Mouse (Mus musculus) cerebellum, postnatal 4 days (tissue): ENCODE measurements at regions not wholly inside any gene's neighbourhood (a gene's known extent, or its start where the extent isn't known, plus 50 kb on each side); places are given as distances from the start of the nearest gene placed in this dataset.
A peak's percentile ranks its signal among the peaks of the same experiment; 100 is the strongest.

Source experiments
- DNase-seq, 2 experiments: peaks; one replicate each; pipeline ENCODE4 v3.0.0; 2022; ENCODE audit warnings: low spot score in 2 of 2, mixed read lengths in 1 of 2

GRCm38 (mm10) chr1:137452749-137453148, 492.5 kb upstream of the Nr5a2 start:
- no peak for DNase-seq

- DNase-seq = no peak
These were observed 486.2 kb upstream of the Nr5a2 start for GRCm38 (mm10) chr1:137446497-137446896.

GRCm38 (mm10) chr1:137428110-137428509, 467.9 kb upstream of the Nr5a2 start:
- DNase-seq = no peak

- no peak for DNase-seq
These were observed 458.1 kb upstream of the Nr5a2 start for GRCm38 (mm10) chr1:137418388-137418787.

- no peak for DNase-seq
These were observed 436.5 kb upstream of the Nr5a2 start for GRCm38 (mm10) chr1:137396736-137397135.

GRCm38 (mm10) chr1:137387509-137387908, 427.3 kb upstream of the Nr5a2 start:
- DNase-seq = no peak

- DNase-seq = no peak
These were observed 418.1 kb upstream of the Nr5a2 start for GRCm38 (mm10) chr1:137378072-137378985.

- DNase-seq = no peak
These were observed 416.4 kb upstream of the Nr5a2 start for GRCm38 (mm10) chr1:137376685-137377084.

- no peak for DNase-seq
These were observed 414.4 kb upstream of the Nr5a2 start for GRCm38 (mm10) chr1:137374641-137375040.

GRCm38 (mm10) chr1:137373509-137374420, 413.5 kb upstream of the Nr5a2 start:
- DNase-seq = no peak

GRCm38 (mm10) chr1:137372236-137372635, 412.0 kb upstream of the Nr5a2 start:
- DNase-seq = no peak

- DNase-seq = no peak
These were observed 404.1 kb upstream of the Nr5a2 start for GRCm38 (mm10) chr1:137364396-137364795.

- no peak for DNase-seq
These were observed 403.7 kb upstream of the Nr5a2 start for GRCm38 (mm10) chr1:137363969-137364368.

GRCm38 (mm10) chr1:137363561-137363960, 403.3 kb upstream of the Nr5a2 start:
- no peak for DNase-seq

- DNase-seq = no peak
These were observed 400.7 kb upstream of the Nr5a2 start for GRCm38 (mm10) chr1:137360688-137361570.

GRCm38 (mm10) chr1:137355941-137356512, 395.8 kb upstream of the Nr5a2 start:
- DNase-seq = no peak

- DNase-seq = no peak
These were observed 392.3 kb upstream of the Nr5a2 start for GRCm38 (mm10) chr1:137352390-137353027.

GRCm38 (mm10) chr1:137334137-137334536, 373.9 kb upstream of the Nr5a2 start:
- DNase-seq = no peak

- peak in 1 of 2 experiments; percentile 22 for DNase-seq
These were observed 372.0 kb upstream of the Nr5a2 start for GRCm38 (mm10) chr1:137332108-137332769.

- DNase-seq = no peak
These were observed 371.5 kb upstream of the Nr5a2 start for GRCm38 (mm10) chr1:137331746-137332107.
